Mouse (Mus musculus) brain, embryonic 14.5 days (tissue): ENCODE measurements around the gene Fry. TPM values are rescaled to one million over a fixed set of nuclear protein-coding genes. Genes with fewer than 3 reads are reported as not detected.

Experiments
- DNase-seq: peaks from one replicate; pipeline ENCODE4 v3.0.0-alpha.2; 2011; ENCODE audit warnings: low read depth
- CTCF ChIP-seq: fragments of 200-500 bp; IDR thresholded peaks from 2 replicates; pipeline ENCODE4 v1.5.1; 2012; ENCODE audit warnings: inconsistent platforms, mild to moderate bottlenecking, moderate library complexity, borderline replicate concordance; ENCODE audit not compliant: insufficient read depth, insufficient read length; ENCODE audit errors: extremely low read depth
- POLR2A ChIP-seq: fragments of 200-500 bp; IDR thresholded peaks from 2 replicates; pipeline ENCODE4 v1.6.1; 2012; ENCODE audit warnings: mild to moderate bottlenecking, inconsistent platforms, borderline replicate concordance; ENCODE audit not compliant: poor library complexity, insufficient read depth, insufficient read length, severe bottlenecking; ENCODE audit errors: extremely low read depth
- polyA plus RNA-seq: library from polyadenylated mRNA; depleted of rRNA; stranded (reverse); fragments of >200 nt; gene quantifications from 2 replicates; pipeline ENCODE4 v1.2.3, GENCODE M21; 2012

Gene Fry
- polyA plus RNA-seq, 1 experiment = 61.6 TPM

- TF ChIP-seq CTCF (no peak), POLR2A (no peak)
- DNase-seq = no peak
Observed at GRCm38 (mm10) chr5:150351191-150351590, 232.7 kb downstream of the Fry start.

DNA sequence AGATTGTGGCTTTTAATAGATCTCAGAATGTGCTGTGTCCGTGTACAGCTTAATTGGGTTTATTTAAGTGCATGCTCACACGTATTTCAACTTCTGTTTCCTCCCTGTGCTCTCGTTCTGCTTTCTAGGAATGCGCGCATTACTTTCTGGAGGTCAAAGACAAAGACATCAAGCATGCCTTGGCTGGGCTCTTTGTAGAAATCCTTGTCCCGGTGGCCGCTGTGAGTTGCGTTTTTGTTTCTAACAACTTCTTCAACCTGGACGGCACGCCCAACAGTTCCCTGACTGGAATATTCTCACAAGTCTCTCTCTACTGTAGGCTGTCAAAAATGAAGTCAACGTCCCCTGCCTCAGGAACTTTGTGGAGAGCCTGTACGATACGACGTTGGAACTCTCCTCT lies 240.2 kb downstream of the Fry start:
- TF ChIP-seq CTCF (no peak), POLR2A (no peak)
- DNase-seq = no peak

DNA sequence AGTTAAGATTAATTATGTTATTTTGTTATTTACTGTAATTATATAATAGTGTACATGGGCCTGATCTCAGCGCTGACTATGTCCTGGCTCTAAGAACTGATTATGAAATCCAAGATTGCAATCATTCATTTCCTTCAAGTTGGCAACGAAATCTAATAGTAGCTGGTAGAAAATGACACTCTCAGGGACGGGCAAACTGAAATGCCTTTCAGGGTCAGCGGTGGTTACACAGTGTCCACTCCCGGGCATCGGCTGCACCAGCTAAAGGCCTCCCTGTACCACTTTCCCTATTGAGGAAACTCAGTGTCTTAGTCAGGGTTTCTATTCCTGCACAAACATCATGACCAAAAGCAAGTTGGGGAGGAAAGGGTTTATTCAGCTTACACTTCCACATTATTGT lies 243.8 kb downstream of the Fry start:
- no peak for DNase-seq
- TF ChIP-seq CTCF (no peak), POLR2A (no peak)

DNA sequence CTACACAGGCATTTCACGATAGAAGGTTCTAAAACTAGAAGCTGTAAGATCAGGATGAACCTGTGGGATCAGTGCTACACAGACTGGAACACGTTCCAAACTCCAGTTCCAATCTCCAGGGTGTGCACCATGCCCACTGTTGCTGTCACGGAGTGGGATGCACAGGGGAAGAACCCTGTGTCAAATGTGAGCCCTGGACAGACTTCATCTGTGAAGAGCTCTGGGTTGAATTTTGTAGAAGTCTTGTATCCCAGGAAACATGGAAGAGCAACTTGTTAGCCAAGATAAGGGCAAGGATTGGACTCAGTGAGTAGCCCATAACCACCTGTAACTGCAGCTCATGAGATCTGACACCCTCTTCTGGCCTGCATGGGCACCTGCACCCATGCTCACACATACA lies 246.2 kb downstream of the Fry start:
- no peak for DNase-seq
- TF ChIP-seq POLR2A (no peak), CTCF (no peak)

DNA sequence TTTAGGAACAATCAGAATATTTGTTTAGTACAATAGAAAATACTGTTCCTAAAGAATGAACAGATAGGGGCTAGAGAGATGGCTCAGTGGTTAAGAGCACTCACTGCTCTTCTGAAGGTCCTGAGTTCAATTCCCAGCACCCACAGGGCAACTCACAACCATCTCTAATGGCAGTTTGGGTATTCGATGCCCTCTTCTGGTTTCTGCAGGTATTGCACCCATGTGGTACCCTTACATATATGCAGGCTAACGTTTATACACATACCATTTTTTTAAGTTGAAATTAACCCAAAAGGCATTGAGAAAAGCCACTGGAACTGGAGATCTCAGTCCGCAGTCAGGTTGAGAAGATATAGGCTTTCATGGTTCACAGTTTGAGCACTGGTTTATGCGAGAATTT lies 248.6 kb downstream of the Fry start:
- TF ChIP-seq CTCF (peak; percentile 17; the same call in 1 of the 2 replicates), POLR2A (no peak)
- DNase-seq = no peak

- TF ChIP-seq POLR2A (no peak), CTCF (no peak)
- DNase-seq = no peak
Observed at GRCm38 (mm10) chr5:150370291-150370690, 251.8 kb downstream of the Fry start.

- TF ChIP-seq POLR2A = no peak
- TF ChIP-seq CTCF = no peak
- no peak for DNase-seq
Observed at GRCm38 (mm10) chr5:150370895-150371294, 252.4 kb downstream of the Fry start.

DNA sequence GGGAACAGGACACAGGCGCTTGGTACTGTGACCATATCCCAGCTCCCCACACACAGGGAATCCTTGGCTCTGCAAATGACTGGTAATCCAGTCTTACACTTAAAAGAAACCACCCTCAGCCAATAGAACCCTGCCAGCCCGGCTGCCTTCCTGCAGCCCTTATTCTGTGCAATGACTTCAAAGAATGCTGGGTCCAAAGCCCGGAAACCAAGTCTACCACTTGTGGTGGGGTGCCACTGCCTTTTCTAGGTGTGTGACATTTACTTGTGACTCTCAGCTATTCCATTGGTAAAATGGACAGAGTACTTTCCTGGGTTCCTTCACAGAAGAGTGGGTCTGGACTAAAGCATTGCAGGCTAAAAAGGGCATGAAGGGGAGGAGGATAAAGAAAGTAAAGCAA lies 254.5 kb downstream of the Fry start:
- no peak for DNase-seq
- no peak for TF ChIP-seq CTCF
- TF ChIP-seq POLR2A = no peak

GRCm38 (mm10) chr5:150374778-150375559 lies 256.5 kb downstream of the Fry start:
- no peak for DNase-seq
- TF ChIP-seq POLR2A (no peak), CTCF (no peak)

DNA sequence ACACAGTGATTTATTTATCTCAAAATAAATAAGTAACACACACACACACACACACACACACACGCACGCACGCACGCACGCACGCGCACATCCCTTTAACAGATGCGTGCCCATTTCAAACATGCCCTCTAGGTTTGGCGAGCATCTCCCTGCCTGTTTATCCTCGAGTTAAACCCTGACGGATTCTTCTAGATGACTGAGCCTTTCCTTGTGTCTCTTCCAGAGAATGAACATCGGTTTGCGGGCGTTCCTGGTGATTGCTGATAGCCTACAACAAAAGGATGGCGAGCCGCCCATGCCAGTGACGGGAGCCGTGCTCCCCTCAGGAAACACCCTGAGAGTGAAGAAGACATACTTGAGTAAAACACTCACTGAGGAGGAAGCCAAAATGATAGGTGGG lies 260.1 kb downstream of the Fry start:
- no peak for DNase-seq
- no peak for TF ChIP-seq CTCF
- TF ChIP-seq POLR2A = no peak

- DNase-seq = no peak
- TF ChIP-seq CTCF (no peak), POLR2A (no peak)
Observed at GRCm38 (mm10) chr5:150380767-150381166, 262.3 kb downstream of the Fry start.

GRCm38 (mm10) chr5:150382411-150382810 lies 264.0 kb downstream of the Fry start:
- DNase-seq = no peak
- TF ChIP-seq CTCF = no peak
- no peak for TF ChIP-seq POLR2A

GRCm38 (mm10) chr5:150384272-150385215 lies 266.1 kb downstream of the Fry start:
- TF ChIP-seq POLR2A (no peak), CTCF (no peak)
- DNase-seq = no peak
